Mouse (Mus musculus): Measurements from ENCODE around the gene Rassf3.

DNA sequence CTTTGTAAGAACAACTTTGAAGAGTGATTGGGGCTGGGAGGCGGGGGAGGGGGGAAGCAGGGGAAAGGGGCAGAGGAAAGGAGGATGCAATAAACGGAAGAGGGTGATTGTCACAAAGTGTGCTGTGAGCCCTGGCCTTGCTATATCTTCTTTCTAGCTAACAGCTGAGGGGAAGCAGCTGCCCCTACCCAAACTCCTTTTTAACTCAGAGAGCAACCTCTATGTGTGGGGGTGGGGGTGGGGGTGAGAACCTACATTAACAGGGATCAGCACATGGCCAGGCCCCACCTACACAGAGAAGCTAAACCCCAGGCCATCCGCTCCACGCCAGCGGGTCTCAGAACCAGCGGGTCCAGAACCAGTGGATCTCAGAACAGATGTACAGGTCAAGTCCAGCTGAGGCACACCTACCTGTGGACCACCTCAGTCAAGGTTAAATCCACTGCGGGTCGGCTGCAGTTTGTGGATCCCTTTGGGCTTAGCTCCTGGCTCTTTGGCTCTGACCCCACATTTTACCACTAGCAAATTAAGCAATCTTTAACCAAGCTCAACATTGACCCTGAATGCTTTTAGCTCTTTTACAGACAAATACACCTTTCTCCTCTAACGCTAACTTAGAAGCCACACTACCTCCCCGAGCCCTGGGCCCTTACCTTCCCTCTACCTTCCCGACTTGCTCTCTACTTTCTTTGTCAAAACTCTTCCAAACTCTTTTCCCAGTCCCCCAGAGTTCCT lies 64.3 kb downstream of the Rassf3 start:
- TF ChIP-seq CTCF (IDR thresholded peaks at IDR 0.05; ENCODE audit: low read depth) (no peak), EP300 (IDR thresholded peaks at IDR 0.05; ENCODE audit: low read depth) (no peak)
